Mouse (Mus musculus) MEL (cell line): ENCODE results near the gene Ctnna2. TPM values are rescaled to one million over a fixed set of nuclear protein-coding genes. Genes with fewer than 3 reads are reported as not detected.
A peak's percentile ranks its signal among the peaks of the same experiment; 100 is the strongest.

Source experiments
- DNase-seq: peaks from one replicate; pipeline ENCODE4 v3.0.0; 2011; ENCODE audit warnings: low read depth, low spot score
- H3K27ac ChIP-seq: 2 replicates; pipeline ENCODE4 v1.5.1; 2012; ENCODE audit warnings: low read depth, mild to moderate bottlenecking, control low read depth, low read length, moderate library complexity; ENCODE audit not compliant: control insufficient read depth
- H3K27me3 ChIP-seq, 2 experiments: fragments of 150-350 bp in 1 of 2; sonication (generic) in 1 of 2; 2 replicates each; pipeline ENCODE4 v1.6.1; 2012; ENCODE audit warnings: low read length in 2 of 2, mild to moderate bottlenecking in 2 of 2, improper control_type of control experiment in 1 of 2, moderate library complexity in 1 of 2; ENCODE audit not compliant: insufficient read depth in 2 of 2, control insufficient read depth in 1 of 2
- H3K36me3 ChIP-seq, 2 experiments: 2 replicates each; pipeline ENCODE4 v1.6.1; 2012 to 2014; ENCODE audit warnings: low read length in 2 of 2, improper control_type of control experiment in 1 of 2, inconsistent platforms in 1 of 2, mild to moderate bottlenecking in 1 of 2; ENCODE audit not compliant: insufficient read depth in 2 of 2, control insufficient read depth in 1 of 2
- H3K4me1 ChIP-seq, 2 experiments: fragments of 150-350 bp in 1 of 2; sonication (generic) in 1 of 2; 2 replicates each; pipeline ENCODE4 v1.6.1; 2012; ENCODE audit warnings: low read length in 2 of 2, improper control_type of control experiment in 1 of 2, mild to moderate bottlenecking in 1 of 2; ENCODE audit not compliant: insufficient read depth in 2 of 2, control insufficient read depth in 1 of 2
- H3K4me3 ChIP-seq, 2 experiments: fragments of 150-350 bp in 1 of 2; sonication (generic) in 1 of 2; 2 replicates each; pipeline ENCODE4 v1.5.1; 2012; ENCODE audit warnings: low read depth in 2 of 2, low read length in 2 of 2, mild to moderate bottlenecking in 2 of 2, moderate library complexity in 2 of 2, control low read depth in 1 of 2, improper control_type of control experiment in 1 of 2; ENCODE audit not compliant: control insufficient read depth in 1 of 2, insufficient read depth in 1 of 2
- H3K79me2 ChIP-seq: 2 replicates; pipeline ENCODE4 v1.6.1; 2012; ENCODE audit warnings: mild to moderate bottlenecking, low read length, moderate library complexity; ENCODE audit not compliant: control insufficient read depth, poor library complexity, insufficient read depth
- H3K9ac ChIP-seq: 2 replicates; pipeline ENCODE4 v1.6.1; 2012; ENCODE audit warnings: low read depth, mild to moderate bottlenecking, control low read depth, low read length, moderate library complexity; ENCODE audit not compliant: control insufficient read depth, poor library complexity, severe bottlenecking
- H3K9me3 ChIP-seq: fragments of 150-350 bp; sonication (generic); replicated peaks from 2 replicates; pipeline ENCODE4 v1.6.1; 2012; ENCODE audit warnings: mild to moderate bottlenecking, low read length, improper control_type of control experiment, moderate library complexity; ENCODE audit not compliant: insufficient read depth
- CHD2 ChIP-seq: IDR thresholded peaks from 2 replicates; pipeline ENCODE4 v1.6.1; 2011; ENCODE audit warnings: low read length, improper control_type of control experiment
- CTCF ChIP-seq, 3 experiments: IDR thresholded peaks in 2 of 3; conservative IDR thresholded peaks in 1 of 3; 2 replicates each; pipeline ENCODE4 v1.5.1; 2011 to 2012; ENCODE audit warnings: low read length in 3 of 3, low read depth in 2 of 3, mild to moderate bottlenecking in 2 of 3, improper control_type of control experiment in 1 of 3, inconsistent platforms in 1 of 3, mixed read lengths in 1 of 3, moderate library complexity in 1 of 3; ENCODE audit not compliant: control insufficient read depth in 1 of 3, insufficient read depth in 1 of 3, poor library complexity in 1 of 3, severe bottlenecking in 1 of 3
- EP300 ChIP-seq, 2 experiments: IDR thresholded peaks; 2 replicates each; pipeline ENCODE4 v1.6.1; 2011; ENCODE audit warnings: improper control_type of control experiment in 2 of 2, low read length in 2 of 2, low read depth in 1 of 2, mild to moderate bottlenecking in 1 of 2
- GABPA ChIP-seq: IDR thresholded peaks from 2 replicates; pipeline ENCODE4 v1.6.1; 2012; ENCODE audit warnings: low read depth, mild to moderate bottlenecking, inconsistent platforms, low read length, improper control_type of control experiment, moderate library complexity
- GATA1 ChIP-seq: IDR thresholded peaks from 2 replicates; pipeline ENCODE4 v1.6.1; 2011; ENCODE audit warnings: low read depth, low read length, improper control_type of control experiment
- JUND ChIP-seq: IDR thresholded peaks from 2 replicates; pipeline ENCODE4 v1.6.1; 2011; ENCODE audit warnings: low read depth, mild to moderate bottlenecking, improper control_type of control experiment, low read length
- MAFK ChIP-seq: IDR thresholded peaks from 2 replicates; pipeline ENCODE4 v1.6.1; 2011; ENCODE audit warnings: low read depth, mild to moderate bottlenecking, low read length, improper control_type of control experiment, borderline replicate concordance
- MAZ ChIP-seq: IDR thresholded peaks from 2 replicates; pipeline ENCODE4 v1.6.1; 2012; ENCODE audit warnings: low read depth, mild to moderate bottlenecking, inconsistent platforms, low read length, improper control_type of control experiment
- MXI1 ChIP-seq: IDR thresholded peaks from 2 replicates; pipeline ENCODE4 v1.6.1; 2011; ENCODE audit warnings: mild to moderate bottlenecking, low read depth, low read length, improper control_type of control experiment
- MYB ChIP-seq: IDR thresholded peaks from 2 replicates; pipeline ENCODE4 v1.6.1; 2011; ENCODE audit warnings: mild to moderate bottlenecking, low read depth, low read length, improper control_type of control experiment
- MYC ChIP-seq: IDR thresholded peaks from 2 replicates; pipeline ENCODE4 v1.6.1; 2011; ENCODE audit warnings: low read depth, mild to moderate bottlenecking, low read length, improper control_type of control experiment, moderate library complexity
- NRF1 ChIP-seq: IDR thresholded peaks from 2 replicates; pipeline ENCODE4 v1.6.1; 2014; ENCODE audit warnings: low read depth, mild to moderate bottlenecking, inconsistent platforms, low read length, improper control_type of control experiment, moderate library complexity; ENCODE audit not compliant: poor library complexity, insufficient read depth, severe bottlenecking
- POLR2A ChIP-seq, 2 experiments: IDR thresholded peaks; 2 replicates each; pipeline ENCODE4 v1.6.1; 2011 to 2012; ENCODE audit warnings: low read length in 2 of 2, mild to moderate bottlenecking in 2 of 2, control low read depth in 1 of 2, improper control_type of control experiment in 1 of 2, low read depth in 1 of 2, moderate library complexity in 1 of 2; ENCODE audit not compliant: control insufficient read depth in 1 of 2, insufficient read depth in 1 of 2, poor library complexity in 1 of 2
- POLR2AphosphoS2 ChIP-seq: IDR thresholded peaks from 2 replicates; pipeline ENCODE4 v1.6.1; 2011; ENCODE audit warnings: low read length, improper control_type of control experiment
- SIN3A ChIP-seq: IDR thresholded peaks from 2 replicates; pipeline ENCODE4 v1.6.1; 2012; ENCODE audit warnings: low read length, improper control_type of control experiment, inconsistent platforms
- UBTF ChIP-seq: IDR thresholded peaks from 2 replicates; pipeline ENCODE4 v1.6.1; 2012; ENCODE audit warnings: low read depth, mild to moderate bottlenecking, inconsistent platforms, low read length, improper control_type of control experiment, moderate library complexity, borderline replicate concordance; ENCODE audit not compliant: insufficient read depth
- ZKSCAN1 ChIP-seq: IDR thresholded peaks from 2 replicates; pipeline ENCODE4 v1.6.1; 2012; ENCODE audit warnings: low read depth, mild to moderate bottlenecking, inconsistent platforms, low read length, improper control_type of control experiment, moderate library complexity
- ZMIZ1 ChIP-seq: IDR thresholded peaks from 2 replicates; pipeline ENCODE4 v1.6.1; 2012; ENCODE audit warnings: low read depth, mild to moderate bottlenecking, inconsistent platforms, low read length, improper control_type of control experiment, moderate library complexity
- ZNF384 ChIP-seq: IDR thresholded peaks from 2 replicates; pipeline ENCODE4 v1.6.1; 2012; ENCODE audit warnings: low read depth, mild to moderate bottlenecking, inconsistent platforms, low read length, improper control_type of control experiment
- polyA plus RNA-seq, 2 experiments: library from polyadenylated mRNA; stranded (reverse) in 1 of 2; unstranded in 1 of 2; fragments of >175 nt in 1 of 2; fragments of >200 nt in 1 of 2; gene quantifications; 2 replicates each; pipeline versions ENCODE4 v1.2.1 to v1.2.4; 2012; ENCODE audit warnings: low replicate concordance in 2 of 2, low read depth in 1 of 2; ENCODE audit not compliant: insufficient read length in 2 of 2, insufficient read depth in 1 of 2, missing spikeins in 1 of 2
- total RNA-seq: library from RNA; depleted of rRNA; stranded (reverse); fragments of 300-350 nt; gene quantifications from 2 replicates; pipeline ENCODE4 v1.2.3, GENCODE M21; 2012

Gene Ctnna2
- total and polyA plus RNA-seq, 3 experiments = not detected

GRCm38 (mm10) chr6:77343781-77344180 lies 635.7 kb downstream of the Ctnna2 start:
- Histone ChIP-seq H3K79me2 (no peaks in the 10 kb centered on the region), H3K9ac (no peak overlapping the region), H3K4me3 (no peak overlapping the region), H3K36me3 (no peaks in the 10 kb centered on the region), H3K4me1 (no peaks in the 10 kb centered on the region), H3K9me3 (no peaks in the 10 kb centered on the region), H3K27me3 (no peaks in the 10 kb centered on the region), H3K27ac (no peak overlapping the region)
- no peak for DNase-seq
- TF ChIP-seq GABPA = no peak
- TF ChIP-seq MAFK = peak; percentile 51; the same call in 1 of the 2 replicates

GRCm38 (mm10) chr6:77335537-77335936 lies 644.0 kb downstream of the Ctnna2 start:
- Histone ChIP-seq H3K36me3 (no peaks in the 10 kb centered on the region), H3K9ac (no peak overlapping the region), H3K4me1 (no peaks in the 10 kb centered on the region), H3K4me3 (no peak overlapping the region), H3K27ac (no peak overlapping the region), H3K27me3 (no peaks in the 10 kb centered on the region), H3K9me3 (no peaks in the 10 kb centered on the region)
- DNase-seq = peak; percentile 54
- TF ChIP-seq GATA1 = peak; percentile 57
- TF ChIP-seq EP300 (IDR thresholded peaks at IDR 0.05; ENCODE audit: low read depth in 1 of 2, low read length in 2 of 2) = peak; percentile 20 to 84; a peak in 3 of 4 replicates
- TF ChIP-seq ZNF384 = peak; percentile 93
- no peak for TF ChIP-seq UBTF
- TF ChIP-seq CTCF (IDR thresholded peaks at IDR 0.05 in 2 of 3, conservative IDR thresholded peaks at IDR 0.05 in 1 of 3; ENCODE audit: control insufficient read depth in 1 of 3, insufficient read depth in 1 of 3, low read depth in 2 of 3, low read length in 3 of 3, poor library complexity in 1 of 3, severe bottlenecking in 1 of 3) = no peak
- TF ChIP-seq MAZ = no peak
- TF ChIP-seq, all 39 proteins: peak for 3
- H3K79me2 ChIP-seq = no peaks in the 10 kb centered on the region

- no peak for DNase-seq
These were observed 654.8 kb downstream of the Ctnna2 start for GRCm38 (mm10) chr6:77324748-77325147.

DNA sequence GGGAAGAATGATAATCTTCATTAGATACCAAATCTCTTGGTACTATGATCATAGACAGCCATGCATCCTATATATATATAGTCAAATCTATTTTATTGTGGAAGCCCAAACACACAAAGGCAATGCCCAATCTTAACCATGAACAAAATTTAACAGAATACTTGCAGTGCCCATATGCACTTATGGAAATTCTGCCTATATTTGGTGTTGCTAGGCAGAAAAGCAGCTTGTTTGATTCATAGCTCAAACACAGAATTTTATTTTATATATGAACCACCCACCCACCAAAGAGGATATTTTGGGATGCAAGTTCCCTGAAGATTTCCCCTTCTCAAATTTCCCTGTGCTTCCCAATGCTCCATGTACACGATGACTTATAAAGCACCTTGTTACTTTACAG lies 655.2 kb downstream of the Ctnna2 start:
- Histone ChIP-seq H3K36me3 (no peaks in the 10 kb centered on the region), H3K4me1 (no peaks in the 10 kb centered on the region), H3K79me2 (no peaks in the 10 kb centered on the region), H3K9me3 (no peaks in the 10 kb centered on the region), H3K9ac (no peak overlapping the region), H3K4me3 (no peak overlapping the region), H3K27ac (no peak overlapping the region), H3K27me3 (no peaks in the 10 kb centered on the region)
- TF ChIP-seq MAZ = no peak
- TF ChIP-seq CTCF (IDR thresholded peaks at IDR 0.05 in 2 of 3, conservative IDR thresholded peaks at IDR 0.05 in 1 of 3; ENCODE audit: control insufficient read depth in 1 of 3, insufficient read depth in 1 of 3, low read depth in 2 of 3, low read length in 3 of 3, poor library complexity in 1 of 3, severe bottlenecking in 1 of 3) = no peak
- TF ChIP-seq MXI1 = no peak
- no peak for TF ChIP-seq JUND
- no peak for TF ChIP-seq NRF1
- TF ChIP-seq POLR2AphosphoS2 = no peak
- no peak for TF ChIP-seq MYB
- TF ChIP-seq POLR2A (IDR thresholded peaks at IDR 0.05; ENCODE audit: control insufficient read depth in 1 of 2, insufficient read depth in 1 of 2, low read depth in 1 of 2, low read length in 2 of 2, poor library complexity in 1 of 2) = no peak
- no peak for TF ChIP-seq UBTF
- no peak for TF ChIP-seq ZKSCAN1
- no peak for TF ChIP-seq MYC
- TF ChIP-seq SIN3A = no peak
- DNase-seq = no peak

More at GRCm38 (mm10) chr6:77324748-77325147, 654.8 kb downstream of the Ctnna2 start:
- Histone ChIP-seq H3K4me3 (no peak overlapping the region), H3K27me3 (no peaks in the 10 kb centered on the region), H3K36me3 (no peaks in the 10 kb centered on the region), H3K79me2 (no peaks in the 10 kb centered on the region), H3K9ac (no peak overlapping the region), H3K9me3 (no peaks in the 10 kb centered on the region), H3K4me1 (no peaks in the 10 kb centered on the region), H3K27ac (no peak overlapping the region)
- TF ChIP-seq ZMIZ1 = no peak
- no peak for TF ChIP-seq GABPA
- TF ChIP-seq CHD2 = no peak
